Mouse (Mus musculus): ENCODE data around the gene Scrn2. TPM values are rescaled to one million over a fixed set of nuclear protein-coding genes. Genes with fewer than 3 reads are reported as not detected.

Scrn2 gene
- polyA plus RNA-seq, 1 experiment from 2014 or later = 27.2 TPM

- Histone ChIP-seq H3K4me1 (peaks cover 13% of the 10 kb centered on the region), H3K4me2 (replicated peaks) (peak within 1 kb of the TSS; percentile 89), H3K9ac (peak within 1 kb of the TSS; percentile 91), H3K27ac (0 out of 2 replicates have a peak within 1 kb of the TSS, but pooled peaks have one; percentile 55), H3K9me3 (no peaks in the 10 kb centered on the region), H3K27me3 (no peaks in the 10 kb centered on the region), H3K36me3 (peaks cover 22% of the 10 kb centered on the region), H3K4me3 (peak within 1 kb of the TSS; percentile 82)
- ATAC-seq (ENCODE audit: low FRiP score, low read depth) = peak; percentile 94
- under 1% methylated on average over 48 of the region's 48 CpGs for WGBS
These were observed 11.5 kb downstream of the Scrn2 start, which contains the start of the genes Lrrc46 and Mrpl10 for GRCm38 (mm10) chr11:97041022-97041899. TSS of gene Lrrc46 (minus strand) at chr11:97041407. TSS of gene Mrpl10 (plus strand) at chr11:97041560.

- ATAC-seq (ENCODE audit: low FRiP score, low read depth) = no peak
- no peak overlapping the region for H3K4me3 ChIP-seq
- no peak overlapping the region for H3K4me2 ChIP-seq (replicated peaks)
- H3K27ac ChIP-seq = no peak overlapping the region
- WGBS = 93% methylated on average over 8 of the region's 8 CpGs
- no peaks in the 10 kb centered on the region for H3K27me3 ChIP-seq
- H3K9ac ChIP-seq = no peak overlapping the region
- H3K9me3 ChIP-seq = no peaks in the 10 kb centered on the region
- H3K36me3 ChIP-seq = peaks cover 46% of the 10 kb centered on the region
- H3K4me1 ChIP-seq = peaks cover 14% of the 10 kb centered on the region
These were observed 15.2 kb downstream of the Scrn2 start for GRCm38 (mm10) chr11:97044902-97045301.

- Histone ChIP-seq H3K27me3 (no peaks in the 10 kb centered on the region), H3K27ac (no peak overlapping the region), H3K4me3 (no peak overlapping the region), H3K4me2 (replicated peaks) (no peak overlapping the region), H3K4me1 (peaks cover 17% of the 10 kb centered on the region), H3K36me3 (peaks cover 46% of the 10 kb centered on the region), H3K9me3 (no peaks in the 10 kb centered on the region), H3K9ac (no peak overlapping the region)
- ATAC-seq (ENCODE audit: low FRiP score, low read depth) = no peak
- 83% methylated on average over 7 of the region's 7 CpGs for WGBS
These were observed 16.1 kb downstream of the Scrn2 start for GRCm38 (mm10) chr11:97045861-97046260.

- no peak for ATAC-seq (ENCODE audit: low FRiP score, low read depth)
- H3K4me2 ChIP-seq (replicated peaks) = no peak overlapping the region
- no peaks in the 10 kb centered on the region for H3K27me3 ChIP-seq
- H3K9me3 ChIP-seq = no peaks in the 10 kb centered on the region
- no peak overlapping the region for H3K27ac ChIP-seq
- H3K36me3 ChIP-seq = peaks cover 54% of the 10 kb centered on the region
- no peak overlapping the region for H3K4me3 ChIP-seq
- no peak overlapping the region for H3K9ac ChIP-seq
- peaks cover 21% of the 10 kb centered on the region for H3K4me1 ChIP-seq
- WGBS = 82% methylated on average over 8 of the region's 8 CpGs
These were observed 18.4 kb downstream of the Scrn2 start for GRCm38 (mm10) chr11:97048090-97048650.

GRCm38 (mm10) chr11:97049492-97050085 lies 19.9 kb downstream of the Scrn2 start:
- no peaks in the 10 kb centered on the region for H3K27me3 ChIP-seq
- ATAC-seq (ENCODE audit: low FRiP score, low read depth) = no peak
- H3K4me3 ChIP-seq = no peak overlapping the region
- peaks cover 56% of the 10 kb centered on the region for H3K36me3 ChIP-seq
- H3K27ac ChIP-seq = no peak overlapping the region
- H3K4me2 ChIP-seq (replicated peaks) = no peak overlapping the region
- WGBS = 66% methylated on average over 6 of the region's 6 CpGs
- no peak overlapping the region for H3K9ac ChIP-seq
- peaks cover 21% of the 10 kb centered on the region for H3K4me1 ChIP-seq
- no peaks in the 10 kb centered on the region for H3K9me3 ChIP-seq

GRCm38 (mm10) chr11:97050216-97050943 lies 20.6 kb downstream of the Scrn2 start, which contains the start of gene Osbpl7:
TSS of gene Osbpl7 (plus strand) at chr11:97050628.
- H3K4me2 ChIP-seq (replicated peaks) = peak within 1 kb of the TSS; percentile 97
- peaks cover 56% of the 10 kb centered on the region for H3K36me3 ChIP-seq
- H3K4me3 ChIP-seq = peak within 1 kb of the TSS; percentile 82
- no peaks in the 10 kb centered on the region for H3K27me3 ChIP-seq
- H3K9ac ChIP-seq = peak within 1 kb of the TSS; percentile 90
- no peaks in the 10 kb centered on the region for H3K9me3 ChIP-seq
- peaks cover 21% of the 10 kb centered on the region for H3K4me1 ChIP-seq
- ATAC-seq (ENCODE audit: low FRiP score, low read depth) = peak; percentile 82
- 6% methylated on average over 18 of the region's 18 CpGs for WGBS
- no peak within 1 kb of the TSS; the same call in 1 of the 2 replicates for H3K27ac ChIP-seq

GRCm38 (mm10) chr11:97050944-97051586 lies 21.3 kb downstream of the Scrn2 start:
- Histone ChIP-seq H3K4me2 (replicated peaks) (peak overlapping the region; percentile 97), H3K27me3 (no peaks in the 10 kb centered on the region), H3K9me3 (no peaks in the 10 kb centered on the region), H3K4me3 (peak overlapping the region; percentile 82), H3K36me3 (peaks cover 58% of the 10 kb centered on the region), H3K9ac (peak overlapping the region; percentile 90), H3K27ac (no peak overlapping the region; the same call in 1 of the 2 replicates), H3K4me1 (peaks cover 21% of the 10 kb centered on the region)
- no peak for ATAC-seq (ENCODE audit: low FRiP score, low read depth)
- WGBS = 28% methylated on average over 13 of the region's 13 CpGs

GRCm38 (mm10) chr11:97052219-97052646 lies 22.5 kb downstream of the Scrn2 start:
- H3K4me1 ChIP-seq = peaks cover 21% of the 10 kb centered on the region
- ATAC-seq (ENCODE audit: low FRiP score, low read depth) = no peak
- H3K4me3 ChIP-seq = peak overlapping the region; percentile 82; the same call in 1 of the 2 replicates
- H3K27ac ChIP-seq = no peak overlapping the region
- peaks cover 62% of the 10 kb centered on the region for H3K36me3 ChIP-seq
- H3K27me3 ChIP-seq = no peaks in the 10 kb centered on the region
- H3K9ac ChIP-seq = peak overlapping the region; percentile 90
- H3K4me2 ChIP-seq (replicated peaks) = peak overlapping the region; percentile 97
- WGBS = 23% methylated on average over 11 of the region's 11 CpGs
- no peaks in the 10 kb centered on the region for H3K9me3 ChIP-seq

GRCm38 (mm10) chr11:97063274-97063920 lies 33.7 kb downstream of the Scrn2 start:
- H3K27ac ChIP-seq = no peak overlapping the region
- H3K4me1 ChIP-seq = no peaks in the 10 kb centered on the region
- WGBS = 69% methylated on average over 9 of the region's 9 CpGs
- no peak overlapping the region for H3K4me3 ChIP-seq
- H3K9ac ChIP-seq = 0 out of 2 replicates have a peak overlapping the region, but pooled peaks have one; percentile 26
- no peak overlapping the region for H3K4me2 ChIP-seq (replicated peaks)
- H3K27me3 ChIP-seq = no peaks in the 10 kb centered on the region
- H3K36me3 ChIP-seq = peaks cover 59% of the 10 kb centered on the region
- H3K9me3 ChIP-seq = no peaks in the 10 kb centered on the region
- no peak for ATAC-seq (ENCODE audit: low FRiP score, low read depth)

- H3K9me3 ChIP-seq = no peaks in the 10 kb centered on the region
- H3K27ac ChIP-seq = no peak overlapping the region
- no peak overlapping the region for H3K9ac ChIP-seq
- no peaks in the 10 kb centered on the region for H3K4me1 ChIP-seq
- WGBS = 83% methylated on average over 3 of the region's 3 CpGs
- no peak for ATAC-seq (ENCODE audit: low FRiP score, low read depth)
- peaks cover 61% of the 10 kb centered on the region for H3K36me3 ChIP-seq
- H3K27me3 ChIP-seq = no peaks in the 10 kb centered on the region
- H3K4me3 ChIP-seq = no peak overlapping the region
- no peak overlapping the region for H3K4me2 ChIP-seq (replicated peaks)
These were observed 34.2 kb downstream of the Scrn2 start for GRCm38 (mm10) chr11:97063921-97064295.

All from limb, embryonic 13.5 days (tissue).